Mouse (Mus musculus): ENCODE data around the gene Slamf8. TPM values are rescaled to one million over a fixed set of nuclear protein-coding genes. Genes with fewer than 3 reads are reported as not detected.

Gene Slamf8
- total RNA-seq, 1 experiment from 2014 or later = 10.1 TPM

- no peak for ATAC-seq (replicated peaks; ENCODE audit: insufficient number of reproducible peaks, low FRiP score, low TSS enrichment, poor library complexity, severe bottlenecking)
Measured at GRCm38 (mm10) chr1:172549314-172549713, 41.1 kb downstream of the Slamf8 start.

GRCm38 (mm10) chr1:172548501-172548900 lies 41.9 kb downstream of the Slamf8 start:
- ATAC-seq (replicated peaks; ENCODE audit: insufficient number of reproducible peaks, low FRiP score, low TSS enrichment, poor library complexity, severe bottlenecking) = no peak; the same call in 1 of the 2 replicates

GRCm38 (mm10) chr1:172546062-172546461 lies 44.3 kb downstream of the Slamf8 start:
- ATAC-seq (replicated peaks; ENCODE audit: insufficient number of reproducible peaks, low FRiP score, low TSS enrichment, poor library complexity, severe bottlenecking) = no peak

GRCm38 (mm10) chr1:172540283-172540820 lies 50.0 kb downstream of the Slamf8 start:
- no peak for ATAC-seq (replicated peaks; ENCODE audit: insufficient number of reproducible peaks, low FRiP score, low TSS enrichment, poor library complexity, severe bottlenecking)

GRCm38 (mm10) chr1:172539827-172540226 lies 50.5 kb downstream of the Slamf8 start:
- ATAC-seq (replicated peaks; ENCODE audit: insufficient number of reproducible peaks, low FRiP score, low TSS enrichment, poor library complexity, severe bottlenecking) = no peak

GRCm38 (mm10) chr1:172535116-172535515 lies 55.3 kb downstream of the Slamf8 start:
- ATAC-seq (replicated peaks; ENCODE audit: insufficient number of reproducible peaks, low FRiP score, low TSS enrichment, poor library complexity, severe bottlenecking) = no peak

- ATAC-seq (replicated peaks; ENCODE audit: insufficient number of reproducible peaks, low FRiP score, low TSS enrichment, poor library complexity, severe bottlenecking) = no peak
Measured at GRCm38 (mm10) chr1:172532551-172532950, 57.8 kb downstream of the Slamf8 start.

Other genes with a start within 250 kb of the Slamf8 start
- gene Kcnj10, start 249.4 kb downstream of the Slamf8 start, total RNA-seq (2017) = not detected in 3 replicates
- gene Pigm, start 214.0 kb downstream of the Slamf8 start, total RNA-seq (2017) = 17.5 to 26.9 TPM (median 23.7 TPM) in 3 replicates
- 17.0 to 25.6 TPM (median 21.4 TPM) in 3 replicates for gene Slamf9, start 115.2 kb downstream of the Slamf8 start, total RNA-seq (2017)
- gene Igsf9, start 108.8 kb downstream of the Slamf8 start, total RNA-seq (2017) = 1.1 to 6.0 TPM (median 1.2 TPM) in 3 replicates
- gene Tagln2, start 90.5 kb downstream of the Slamf8 start, total RNA-seq (2017) = 185 to 298 TPM (median 202 TPM) in 3 replicates
- gene Cfap45, start 69.8 kb downstream of the Slamf8 start, total RNA-seq (2017) = 7.5 TPM in 1 of 3 replicates, not detected in the others
- gene Vsig8, start 34.6 kb downstream of the Slamf8 start, total RNA-seq (2017) = not detected in 3 replicates
- gene Fcrl6, start 12.0 kb upstream of the Slamf8 start, total RNA-seq (2017) = 0.96 to 5.5 TPM in 2 of 3 replicates, not detected in the other
- 0.57 to 2.2 TPM in 2 of 3 replicates, not detected in the other for gene Dusp23, start 42.4 kb upstream of the Slamf8 start, total RNA-seq (2017)
- gene Crp, start 107.5 kb upstream of the Slamf8 start, total RNA-seq (2017) = not detected in 3 replicates